Mouse (Mus musculus) cerebellum, adult 2 months (tissue): ENCODE measurements around the gene Bod1l.

ENCODE experiments used
- CTCF ChIP-seq: fragments of 200-500 bp; IDR thresholded peaks from 2 replicates; pipeline ENCODE4 v1.5.1; 2011; ENCODE audit warnings: low read depth, mild to moderate bottlenecking, control low read depth, low read length, moderate library complexity, borderline replicate concordance; ENCODE audit not compliant: insufficient read depth
- POLR2A ChIP-seq: fragments of 200-500 bp; IDR thresholded peaks from 2 replicates; pipeline ENCODE4 v1.6.1; 2011; ENCODE audit warnings: low read length, control low read depth, borderline replicate concordance; ENCODE audit not compliant: insufficient read depth

GRCm38 (mm10) chr5:41754836-41755235, 89.3 kb downstream of the Bod1l start:
- TF ChIP-seq CTCF = no peak
- no peak for TF ChIP-seq POLR2A
